Mouse (Mus musculus) naive thymus-derived CD4-positive, alpha-beta T cell, adult 5 months (primary cell): ENCODE results near the gene Prr15l. TPM values are rescaled to one million over a fixed set of nuclear protein-coding genes. Genes with fewer than 3 reads are reported as not detected.

Experiments used
- polyA plus RNA-seq: library from polyadenylated mRNA; unstranded; fragments of 100-300 nt; shearing (Covaris generic); gene quantifications from one replicate; pipeline ENCODE4 v1.2.1, GENCODE M21; 2017

Prr15l gene
- polyA plus RNA-seq = not detected

DNA sequence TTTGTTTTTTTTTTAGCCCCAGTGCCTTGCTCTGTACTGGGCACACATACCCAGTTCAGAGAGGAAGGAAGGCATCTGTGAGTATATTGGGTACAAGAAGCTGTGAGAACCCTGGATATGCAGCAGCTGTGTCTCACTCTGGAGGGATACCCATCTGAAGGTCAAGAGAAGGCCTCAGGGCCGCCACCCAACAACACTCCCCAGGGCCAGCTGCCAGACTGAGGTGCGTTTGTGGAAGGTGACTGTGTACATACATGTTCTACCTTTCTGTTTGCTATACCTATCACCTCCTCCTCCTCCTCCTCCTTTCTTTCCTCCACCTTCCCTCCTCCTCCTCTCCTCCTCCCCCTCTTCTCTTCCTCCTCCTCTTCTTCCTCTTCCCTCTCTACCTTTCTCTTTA lies at the start of gene Prr15l:
Gene Prr15l (plus strand): TSS at position 17 of the 400 bp plus-strand sequence.

DNA sequence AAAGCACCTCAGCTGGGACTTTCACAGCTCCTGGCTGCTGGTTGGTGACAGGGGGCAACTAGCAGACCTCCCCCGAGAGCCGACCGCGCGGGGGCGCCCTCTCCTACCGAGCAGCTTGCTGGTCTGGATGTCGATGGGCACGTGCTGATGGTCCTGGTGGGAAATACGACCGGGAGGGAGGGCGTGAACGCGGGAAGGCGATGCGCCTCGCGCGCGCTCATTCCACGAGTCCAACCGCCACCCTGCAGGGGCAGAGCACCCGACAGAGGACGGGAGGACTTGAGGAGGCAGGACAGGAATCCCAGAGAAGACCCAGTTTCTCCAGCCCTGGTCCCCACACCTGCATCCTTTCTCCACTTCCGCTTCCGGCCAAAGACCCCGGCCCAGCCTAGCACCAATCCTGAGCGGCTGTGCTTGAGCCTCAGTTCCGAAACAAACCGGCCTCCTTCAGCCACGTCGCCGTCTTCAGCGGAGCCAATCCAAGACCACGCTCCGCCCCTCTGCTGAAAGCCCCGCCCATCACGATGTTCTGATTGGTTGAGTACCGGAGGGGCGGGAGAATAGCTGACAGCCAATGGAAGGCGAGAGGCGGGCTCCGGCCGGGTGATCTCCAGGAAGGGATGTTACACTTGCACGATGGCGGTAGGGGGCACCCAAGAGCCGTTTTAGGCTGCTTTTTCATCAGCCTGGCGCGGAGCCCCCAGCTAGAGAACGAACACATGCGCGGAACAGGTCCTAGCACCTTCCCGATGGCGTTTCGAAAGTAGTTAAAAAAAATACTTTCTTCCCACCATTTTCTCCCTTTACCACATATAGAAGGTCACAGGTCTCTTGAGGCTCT lies 11.6 kb upstream of the Prr15l start, which contains the start of gene Cdk5rap3:
Gene Cdk5rap3 (minus strand): TSS at position 453 of the 841 bp plus-strand sequence.

DNA sequence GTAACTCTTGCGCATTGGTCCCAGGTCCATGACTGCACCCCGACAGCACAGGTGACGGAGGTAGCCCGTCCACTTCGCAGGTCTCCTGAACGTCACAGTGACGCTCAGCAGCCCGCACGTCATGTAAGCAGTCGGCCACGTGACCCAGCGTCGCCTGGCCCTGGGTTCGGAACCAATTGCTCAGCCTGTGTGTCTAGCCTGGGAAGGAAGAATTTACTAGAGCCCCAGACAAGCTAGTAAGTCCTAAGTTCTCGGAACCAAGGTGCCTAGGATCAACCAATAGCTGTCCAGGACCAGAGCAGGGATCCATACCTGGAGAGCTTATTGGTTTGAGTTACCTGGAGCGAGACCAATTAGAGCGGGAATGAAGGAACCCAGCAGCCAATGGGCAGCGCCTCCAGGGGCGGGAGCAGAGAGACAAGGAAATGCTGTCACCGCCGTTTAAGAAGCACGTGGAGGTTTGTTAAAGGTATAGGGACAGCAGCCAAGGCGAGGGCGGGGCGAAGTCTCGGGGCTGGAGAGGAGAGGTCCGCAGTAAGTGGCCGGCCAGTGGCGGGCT lies 15.9 kb downstream of the Prr15l start, which contains the start of gene Pnpo:
Gene Pnpo (minus strand): TSS at position 241 of the 559 bp plus-strand sequence.

DNA sequence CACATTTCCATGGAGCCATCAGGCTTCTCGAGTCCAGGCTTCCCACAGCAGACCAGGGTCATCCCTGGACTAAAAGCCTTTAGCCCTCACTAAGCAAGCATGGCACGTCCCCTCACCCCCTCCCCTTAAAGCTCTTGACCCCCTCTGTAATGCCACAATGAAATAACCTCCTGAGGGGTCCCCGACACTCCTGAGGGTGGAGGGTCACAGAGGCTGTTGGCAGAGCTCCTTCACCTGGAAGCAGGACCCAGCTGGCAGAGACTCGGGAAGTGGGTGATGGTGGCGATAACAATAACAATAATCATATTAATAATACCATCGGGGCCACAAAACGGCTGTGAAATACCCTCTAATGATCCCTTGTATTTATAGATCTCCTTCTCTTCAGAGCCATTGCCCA lies 55.0 kb downstream of the Prr15l start, which contains the start of gene Sp2:
Gene Sp2 (minus strand): TSS at position 101 of the 400 bp plus-strand sequence.

Other genes starting within 250 kb of the Prr15l start
- gene Snx11, start 150.5 kb upstream of the Prr15l start, polyA plus RNA-seq = 13.9 TPM
- 35.9 TPM for gene Cbx1, start 139.0 kb upstream of the Prr15l start, polyA plus RNA-seq
- 53.4 TPM for gene Nfe2l1, start 98.1 kb upstream of the Prr15l start, polyA plus RNA-seq
- not detected for gene Copz2, start 78.2 kb upstream of the Prr15l start, polyA plus RNA-seq
- gene Cdk5rap3, start 11.6 kb upstream of the Prr15l start, polyA plus RNA-seq = 72.0 TPM
- gene Pnpo, start 15.9 kb downstream of the Prr15l start, polyA plus RNA-seq = 31.8 TPM
- 80.0 TPM for gene Sp2, start 54.9 kb downstream of the Prr15l start, polyA plus RNA-seq
- 1.0 TPM for gene Sp6, start 85.3 kb downstream of the Prr15l start, polyA plus RNA-seq
- 5.6 TPM for gene Scrn2, start 101.8 kb downstream of the Prr15l start, polyA plus RNA-seq
- not detected for gene Lrrc46, start 113.3 kb downstream of the Prr15l start, polyA plus RNA-seq
- 37.5 TPM for gene Mrpl10, start 113.5 kb downstream of the Prr15l start, polyA plus RNA-seq
- 18.4 TPM for gene Osbpl7, start 122.5 kb downstream of the Prr15l start, polyA plus RNA-seq
- gene Tbx21, start 187.2 kb downstream of the Prr15l start, polyA plus RNA-seq = 0.46 TPM
- gene Tbkbp1, start 223.4 kb downstream of the Prr15l start, polyA plus RNA-seq = not detected